Mouse (Mus musculus) lung, postnatal 14 days (tissue): ENCODE results near the gene Zscan29.

Source experiments
- DNase-seq: peaks from one replicate; pipeline ENCODE4 v3.0.0; 2021

Zscan29 gene

GRCm38 (mm10) chr2:121170980-121171742 lies at the start of gene Zscan29:
Gene Zscan29, minus strand, starts transcription at chr2:121171125.
- DNase-seq = peak; percentile 91

- no peak for DNase-seq
Observed at GRCm38 (mm10) chr2:121219994-121220393, 49.1 kb upstream of the Zscan29 start.

GRCm38 (mm10) chr2:121219177-121219576 lies 48.3 kb upstream of the Zscan29 start:
- DNase-seq = no peak

- peak; percentile 21 for DNase-seq
Observed at GRCm38 (mm10) chr2:121214491-121214890, 43.6 kb upstream of the Zscan29 start.

GRCm38 (mm10) chr2:121206541-121206940 lies 35.6 kb upstream of the Zscan29 start:
- no peak for DNase-seq

- no peak for DNase-seq
Observed at GRCm38 (mm10) chr2:121204276-121204675, 33.4 kb upstream of the Zscan29 start.

- DNase-seq = no peak
Observed at GRCm38 (mm10) chr2:121195466-121195865, 24.5 kb upstream of the Zscan29 start.

GRCm38 (mm10) chr2:121188530-121188929 lies 17.6 kb upstream of the Zscan29 start:
- DNase-seq = no peak

- DNase-seq = no peak
Observed at GRCm38 (mm10) chr2:121184142-121184541, 13.2 kb upstream of the Zscan29 start.

GRCm38 (mm10) chr2:121183431-121183830 lies 12.5 kb upstream of the Zscan29 start:
- DNase-seq = no peak

- DNase-seq = no peak
Observed at GRCm38 (mm10) chr2:121178828-121179479, 8.0 kb upstream of the Zscan29 start.

- DNase-seq = peak; percentile 49
Observed at GRCm38 (mm10) chr2:121170481-121170971, 399 bp downstream of the Zscan29 start, which contains the start of gene Tubgcp4. Gene Tubgcp4, plus strand, starts transcription at chr2:121170654.

- DNase-seq = peak; percentile 38
Observed at GRCm38 (mm10) chr2:121169902-121170301, 1.0 kb downstream of the Zscan29 start.

- no peak for DNase-seq
Observed at GRCm38 (mm10) chr2:121169173-121169572, 1.8 kb downstream of the Zscan29 start.

- no peak for DNase-seq
Observed at GRCm38 (mm10) chr2:121153100-121153499, 17.8 kb downstream of the Zscan29 start.

GRCm38 (mm10) chr2:121149679-121150078 lies 21.2 kb downstream of the Zscan29 start:
- no peak for DNase-seq

GRCm38 (mm10) chr2:121142415-121142814 lies 28.5 kb downstream of the Zscan29 start:
- no peak for DNase-seq

GRCm38 (mm10) chr2:121141216-121142035 lies 29.5 kb downstream of the Zscan29 start:
- DNase-seq = no peak

GRCm38 (mm10) chr2:121140018-121140882 lies 30.7 kb downstream of the Zscan29 start, which contains the start of the genes Adal and Lcmt2:
Gene Adal, plus strand, starts transcription at chr2:121140428.
Gene Lcmt2, minus strand, starts transcription at chr2:121140653.
- peak; percentile 90 for DNase-seq

- DNase-seq = peak; percentile 32
Observed at GRCm38 (mm10) chr2:121139266-121140017, 31.5 kb downstream of the Zscan29 start.

- no peak for DNase-seq
Observed at GRCm38 (mm10) chr2:121137371-121137770, 33.6 kb downstream of the Zscan29 start.
